Comparison of ENCODE assay signal across 9 mouse cellular contexts in the genomic region with DNA sequence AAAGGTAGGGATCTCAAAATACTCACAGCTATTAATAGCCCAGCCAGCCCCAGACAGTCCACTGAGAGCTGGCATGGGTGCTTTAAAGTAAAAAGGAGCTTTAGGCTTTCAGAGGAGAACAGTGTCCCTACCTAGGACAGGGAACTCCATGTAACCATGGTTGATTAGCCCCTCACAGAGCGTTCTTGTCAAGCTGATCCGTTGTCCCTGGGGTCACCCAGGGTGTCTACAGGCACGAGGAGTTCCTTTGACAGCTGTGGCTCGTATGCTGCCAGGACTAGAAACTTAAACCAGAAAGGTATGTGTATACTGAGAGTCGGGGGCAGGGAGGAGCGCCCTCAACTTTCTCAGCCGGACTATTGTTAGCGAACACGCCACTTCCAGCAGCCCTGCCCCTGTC. TPM values are rescaled to one million over a fixed set of nuclear protein-coding genes. Genes with fewer than 3 reads are reported as not detected.
DNase-seq lines count a peak whose midpoint lies in the region; ATAC-seq and TF ChIP-seq lines count a peak whose summit lies in the region.
"Had no signal": no experiment of that assay in that cellular context is flagged by ENCODE, and none has a peak within 500 bp of the region (broad histone marks: within the 10 kb centered on the region; RNA-seq: fewer than 3 reads in every experiment).

No protein-coding gene starts in this region.

- no peaks in the 10 kb centered on the region for H3K27me3 ChIP-seq in kidney, postnatal 0 days (ENCODE audit: insufficient read depth, low read length)
- H3K27me3 ChIP-seq in forebrain, embryonic 11.5 days (ENCODE audit: control insufficient read depth, insufficient read depth, low read length), result no peaks in the 10 kb centered on the region
- H3K27me3 ChIP-seq in hindbrain, postnatal 0 days (ENCODE audit: insufficient read depth, low read length), result no peaks in the 10 kb centered on the region
- H3K27me3 ChIP-seq in neural tube, embryonic 12.5 days (replicated peaks), result no peaks in the 10 kb centered on the region
- H3K27me3 ChIP-seq: Patski had no signal

- peak overlapping the region; percentile 66; the same call in 1 of the 2 replicates for H3K9ac ChIP-seq in kidney, postnatal 0 days (ENCODE audit: low read depth, low read length)
- H3K9ac ChIP-seq in forebrain, embryonic 11.5 days (ENCODE audit: low read length), result peak overlapping the region; percentile 64
- peak overlapping the region; percentile 75; the same call in 1 of the 2 replicates for H3K9ac ChIP-seq in hindbrain, postnatal 0 days (replicated peaks; ENCODE audit: low read length)
- peak overlapping the region; percentile 71; the same call in 1 of the 2 replicates for H3K9ac ChIP-seq in neural tube, embryonic 12.5 days

- peak overlapping the region; percentile 47; the same call in 1 of the 2 replicates for H3K27ac ChIP-seq in kidney, postnatal 0 days
- H3K27ac ChIP-seq in forebrain, embryonic 11.5 days (ENCODE audit: low read depth, low read length), result no peak overlapping the region
- no peak overlapping the region for H3K27ac ChIP-seq in hindbrain, postnatal 0 days
- no peak overlapping the region for H3K27ac ChIP-seq in neural tube, embryonic 12.5 days

- 35% methylated on average over 9 of the region's 9 CpGs for WGBS in kidney, postnatal 0 days
- 69% methylated on average over 9 of the region's 9 CpGs for WGBS in forebrain, embryonic 11.5 days
- WGBS in hindbrain, postnatal 0 days, result 64% methylated on average over 9 of the region's 9 CpGs
- 73% methylated on average over 9 of the region's 9 CpGs for WGBS in neural tube, embryonic 12.5 days

- peak; percentile 23 for DNase-seq in kidney, postnatal 0 days (ENCODE audit: low spot score)
- no peak for DNase-seq in kidney, postnatal 36 days
- no peak for DNase-seq in forebrain, embryonic 11.5 days (ENCODE audit: low spot score)
- DNase-seq in hindbrain, postnatal 0 days (ENCODE audit: low spot score), result no peak
- no peak for DNase-seq in left cerebral cortex, postnatal 25 days (ENCODE audit: low spot score in 2 of 2)
- no peak for DNase-seq in kidney, adult 18-20 months

- peaks cover 29% of the 10 kb centered on the region; the same call in 1 of the 2 replicates for H3K4me1 ChIP-seq in kidney, postnatal 0 days (replicated peaks; ENCODE audit: insufficient read depth, low read length)
- peaks cover 13% of the 10 kb centered on the region for H3K4me1 ChIP-seq in forebrain, embryonic 11.5 days (replicated peaks; ENCODE audit: control insufficient read depth, insufficient read depth, low read length)
- peaks cover 9% of the 10 kb centered on the region; the same call in 1 of the 2 replicates for H3K4me1 ChIP-seq in hindbrain, postnatal 0 days (ENCODE audit: insufficient read depth, low read length)
- peaks cover 27% of the 10 kb centered on the region for H3K4me1 ChIP-seq in neural tube, embryonic 12.5 days

- intact Hi-C loops in left cerebral cortex, postnatal 25 days (cut with DNase I), result no loop called here

- ATAC-seq in kidney, postnatal 0 days (replicated peaks; ENCODE audit: low FRiP score, low read depth), result no peak
- ATAC-seq in forebrain, embryonic 11.5 days (replicated peaks; ENCODE audit: low FRiP score), result no peak
- no peak for ATAC-seq in hindbrain, postnatal 0 days
- no peak for ATAC-seq in neural tube, embryonic 12.5 days (ENCODE audit: low FRiP score, low read depth)
- ATAC-seq in erythroid progenitor cell, adult 5-6 weeks (replicated peaks; ENCODE audit: low FRiP score, poor library complexity, severe bottlenecking), result no peak
- ATAC-seq: Patski had no signal

- H3K4me2 ChIP-seq in kidney, postnatal 0 days (ENCODE audit: low read length), result peak overlapping the region; percentile 73
- peak overlapping the region; percentile 60 for H3K4me2 ChIP-seq in forebrain, embryonic 11.5 days (ENCODE audit: low read depth, low read length, severe bottlenecking)
- H3K4me2 ChIP-seq in hindbrain, postnatal 0 days (ENCODE audit: low read depth, low read length), result peak overlapping the region; percentile 66
- H3K4me2 ChIP-seq in neural tube, embryonic 12.5 days (replicated peaks), result peak overlapping the region; percentile 89

- H3K4me3 ChIP-seq in kidney, postnatal 0 days (replicated peaks; ENCODE audit: low read depth, low read length), result no peak overlapping the region
- no peak overlapping the region for H3K4me3 ChIP-seq in forebrain, embryonic 11.5 days (ENCODE audit: low read depth, low read length)
- 0 out of 2 replicates have a peak overlapping the region, but pooled peaks have one; percentile 82 for H3K4me3 ChIP-seq in hindbrain, postnatal 0 days (ENCODE audit: low read length)
- H3K4me3 ChIP-seq in neural tube, embryonic 12.5 days, result no peak overlapping the region

- no peaks in the 10 kb centered on the region for H3K9me3 ChIP-seq in kidney, postnatal 0 days (replicated peaks; ENCODE audit: low read length)
- H3K9me3 ChIP-seq in forebrain, embryonic 11.5 days (ENCODE audit: control insufficient read depth, low read length), result no peaks in the 10 kb centered on the region
- no peaks in the 10 kb centered on the region for H3K9me3 ChIP-seq in hindbrain, postnatal 0 days (ENCODE audit: low read length)
- no peaks in the 10 kb centered on the region for H3K9me3 ChIP-seq in neural tube, embryonic 12.5 days

- no peak for TF ChIP-seq CTCF in kidney, postnatal 0 days (IDR thresholded peaks at IDR 0.05; ENCODE audit: low read depth)
- TF ChIP-seq CTCF in hindbrain, postnatal 0 days (IDR thresholded peaks at IDR 0.05; ENCODE audit: low read depth), result no peak

- peaks cover 37% of the 10 kb centered on the region for H3K36me3 ChIP-seq in kidney, postnatal 0 days (ENCODE audit: insufficient read depth, low read length)
- peaks cover 8% of the 10 kb centered on the region for H3K36me3 ChIP-seq in forebrain, embryonic 11.5 days (ENCODE audit: control insufficient read depth, insufficient read depth, low read length)
- H3K36me3 ChIP-seq in hindbrain, postnatal 0 days (ENCODE audit: insufficient read depth, low read length), result peaks cover 37% of the 10 kb centered on the region
- H3K36me3 ChIP-seq in neural tube, embryonic 12.5 days, result peaks cover 52% of the 10 kb centered on the region

RNA-seq across cellular contexts. Expression of a gene that starts 0.3 kb away (rescaled TPM):
- 131 and 135 TPM in 2 replicates for polyA plus RNA-seq in kidney, postnatal 0 days (2015; fragmentation: Nextera tagmentation; extraction: Ambion mirVana)
- polyA plus RNA-seq in forebrain, embryonic 11.5 days (2014; fragmentation: Nextera tagmentation; extraction: Ambion mirVana), result 167 and 187 TPM in 2 replicates
- 135 and 146 TPM in 2 replicates for total RNA-seq in hindbrain, postnatal 0 days (2014; rRNA removed)
- 312 and 325 TPM in 2 replicates for polyA plus RNA-seq in hindbrain, postnatal 0 days (2015; fragmentation: Nextera tagmentation; extraction: Ambion mirVana)
- polyA plus RNA-seq in neural tube, embryonic 12.5 days (2016; fragmentation: Nextera tagmentation; extraction: Ambion mirVana), result 178 and 189 TPM in 2 replicates
- total RNA-seq in left cerebral cortex, postnatal 25 days (2021), result 100 to 1,000 TPM; 117 to 123 TPM
- 15.1 and 22.6 TPM in 2 replicates for total RNA-seq in erythroid progenitor cell, adult 5-6 weeks (2015; ENCODE audit: low replicate concordance)
- 4.2 and 10.9 TPM in 2 replicates for total RNA-seq in erythroid progenitor cell, adult 5-6 weeks (2017; ENCODE audit: low replicate concordance)

RNA-seq across cellular contexts. Expression of a gene that starts 1.8 kb away (rescaled TPM):
- 104 and 114 TPM in 2 replicates for polyA plus RNA-seq in kidney, postnatal 0 days (2015; fragmentation: Nextera tagmentation; extraction: Ambion mirVana)
- 117 and 129 TPM in 2 replicates for polyA plus RNA-seq in forebrain, embryonic 11.5 days (2014; fragmentation: Nextera tagmentation; extraction: Ambion mirVana)
- total RNA-seq in hindbrain, postnatal 0 days (2014; rRNA removed), result 91.5 and 98.3 TPM in 2 replicates
- 172 and 179 TPM in 2 replicates for polyA plus RNA-seq in hindbrain, postnatal 0 days (2015; fragmentation: Nextera tagmentation; extraction: Ambion mirVana)
- 146 and 148 TPM in 2 replicates for polyA plus RNA-seq in neural tube, embryonic 12.5 days (2016; fragmentation: Nextera tagmentation; extraction: Ambion mirVana)
- total RNA-seq in left cerebral cortex, postnatal 25 days (2021), result 100 to 1,000 TPM; 211 to 226 TPM
- total RNA-seq in erythroid progenitor cell, adult 5-6 weeks (2015; ENCODE audit: low replicate concordance), result 16.9 and 23.1 TPM in 2 replicates
- total RNA-seq in erythroid progenitor cell, adult 5-6 weeks (2017; ENCODE audit: low replicate concordance), result 5.1 and 17.2 TPM in 2 replicates

RNA-seq across cellular contexts. Expression of a gene that starts 4.8 kb away (rescaled TPM):
- 44.4 and 47.2 TPM in 2 replicates for polyA plus RNA-seq in kidney, postnatal 0 days (2015; fragmentation: Nextera tagmentation; extraction: Ambion mirVana)
- 61.0 and 64.1 TPM in 2 replicates for polyA plus RNA-seq in forebrain, embryonic 11.5 days (2014; fragmentation: Nextera tagmentation; extraction: Ambion mirVana)
- 26.6 and 32.7 TPM in 2 replicates for total RNA-seq in hindbrain, postnatal 0 days (2014; rRNA removed)
- 56.5 and 59.1 TPM in 2 replicates for polyA plus RNA-seq in hindbrain, postnatal 0 days (2015; fragmentation: Nextera tagmentation; extraction: Ambion mirVana)
- 52.1 and 54.1 TPM in 2 replicates for polyA plus RNA-seq in neural tube, embryonic 12.5 days (2016; fragmentation: Nextera tagmentation; extraction: Ambion mirVana)
- 10 to 100 TPM; 17.1 to 18.2 TPM for total RNA-seq in left cerebral cortex, postnatal 25 days (2021)
- 2.5 TPM in 1 of 2 replicates, not detected in the other for total RNA-seq in erythroid progenitor cell, adult 5-6 weeks (2015; ENCODE audit: low replicate concordance)
- total RNA-seq in erythroid progenitor cell, adult 5-6 weeks (2017; ENCODE audit: low replicate concordance), result 8.6 and 23.7 TPM in 2 replicates

RNA-seq across cellular contexts. Expression of a gene that starts 26.0 kb away (rescaled TPM):
- polyA plus RNA-seq in kidney, postnatal 0 days (2015; fragmentation: Nextera tagmentation; extraction: Ambion mirVana), result 51.0 and 52.5 TPM in 2 replicates
- 140 TPM in 2 replicates for polyA plus RNA-seq in forebrain, embryonic 11.5 days (2014; fragmentation: Nextera tagmentation; extraction: Ambion mirVana)
- 103 and 129 TPM in 2 replicates for total RNA-seq in hindbrain, postnatal 0 days (2014; rRNA removed)
- polyA plus RNA-seq in hindbrain, postnatal 0 days (2015; fragmentation: Nextera tagmentation; extraction: Ambion mirVana), result 79.4 and 89.6 TPM in 2 replicates
- 89.5 and 107 TPM in 2 replicates for polyA plus RNA-seq in neural tube, embryonic 12.5 days (2016; fragmentation: Nextera tagmentation; extraction: Ambion mirVana)
- total RNA-seq in left cerebral cortex, postnatal 25 days (2021), result 10 to 100 TPM; 81.2 to 91.0 TPM
- 15.1 and 18.4 TPM in 2 replicates for total RNA-seq in erythroid progenitor cell, adult 5-6 weeks (2015; ENCODE audit: low replicate concordance)
- total RNA-seq in erythroid progenitor cell, adult 5-6 weeks (2017; ENCODE audit: low replicate concordance), result 17.1 and 22.8 TPM in 2 replicates

RNA-seq across cellular contexts. Expression of a gene that starts 28.8 kb away (rescaled TPM):
- polyA plus RNA-seq in kidney, postnatal 0 days (2015; fragmentation: Nextera tagmentation; extraction: Ambion mirVana), result 29.0 and 33.3 TPM in 2 replicates
- polyA plus RNA-seq in forebrain, embryonic 11.5 days (2014; fragmentation: Nextera tagmentation; extraction: Ambion mirVana), result 34.4 and 34.9 TPM in 2 replicates
- total RNA-seq in hindbrain, postnatal 0 days (2014; rRNA removed), result 92.2 and 108 TPM in 2 replicates
- 24.9 and 26.8 TPM in 2 replicates for polyA plus RNA-seq in hindbrain, postnatal 0 days (2015; fragmentation: Nextera tagmentation; extraction: Ambion mirVana)
- 42.0 and 45.2 TPM in 2 replicates for polyA plus RNA-seq in neural tube, embryonic 12.5 days (2016; fragmentation: Nextera tagmentation; extraction: Ambion mirVana)
- total RNA-seq in left cerebral cortex, postnatal 25 days (2021), result 10 to 100 TPM; 25.6 to 27.1 TPM
- 1.7 TPM in 1 of 2 replicates, not detected in the other for total RNA-seq in erythroid progenitor cell, adult 5-6 weeks (2015; ENCODE audit: low replicate concordance)
- 0.30 and 0.39 TPM in 2 replicates for total RNA-seq in erythroid progenitor cell, adult 5-6 weeks (2017; ENCODE audit: low replicate concordance)
